Mouse (Mus musculus) CH12.LX (cell line): Measurements from ENCODE around the gene Ehd3. TPM values are rescaled to one million over a fixed set of nuclear protein-coding genes. Genes with fewer than 3 reads are reported as not detected.

ENCODE experiments used
- DNase-seq: peaks from one replicate; pipeline ENCODE4 v3.0.0-alpha.2; 2013; ENCODE audit errors: extremely low read depth
- H3K27ac ChIP-seq: 2 replicates; pipeline ENCODE4 v1.5.1; 2012; ENCODE audit warnings: low read depth, mild to moderate bottlenecking, control low read depth, moderate library complexity; ENCODE audit not compliant: insufficient read depth
- H3K27me3 ChIP-seq: replicated peaks from 2 replicates; pipeline ENCODE3; 2012; ENCODE audit warnings: inconsistent platforms
- H3K36me3 ChIP-seq, 2 experiments: replicated peaks in 1 of 2; 2 replicates each; pipeline versions ENCODE3 to v1.6.1; 2012; ENCODE audit warnings: inconsistent platforms in 1 of 2, low read length in 1 of 2, mild to moderate bottlenecking in 1 of 2, mixed read lengths in 1 of 2, moderate library complexity in 1 of 2; ENCODE audit not compliant: control insufficient read depth in 1 of 2, insufficient read depth in 1 of 2
- H3K4me1 ChIP-seq, 2 experiments: 2 replicates each; pipeline ENCODE4 v1.6.1; 2012; ENCODE audit warnings: inconsistent platforms in 1 of 2, moderate library complexity in 1 of 2; ENCODE audit not compliant: insufficient read depth in 2 of 2, control insufficient read depth in 1 of 2
- H3K4me2 ChIP-seq: 2 replicates; pipeline ENCODE4 v1.6.1; 2012; ENCODE audit warnings: low read depth, mild to moderate bottlenecking, control low read depth; ENCODE audit not compliant: poor library complexity, insufficient read depth, severe bottlenecking
- H3K4me3 ChIP-seq, 3 experiments: fragments of 150-350 bp in 1 of 3; sonication (generic) in 1 of 3; replicated peaks in 1 of 3; 2 replicates each; pipeline versions ENCODE3 to v1.5.1; 2011 to 2012; ENCODE audit warnings: low read depth in 2 of 3, low read length in 2 of 3, mild to moderate bottlenecking in 2 of 3, moderate library complexity in 2 of 3, control low read depth in 1 of 3, improper control_type of control experiment in 1 of 3, inconsistent platforms in 1 of 3, mixed read lengths in 1 of 3; ENCODE audit not compliant: poor library complexity in 1 of 3
- H3K79me2 ChIP-seq: replicated peaks from 2 replicates; pipeline ENCODE4 v1.6.1; 2012; ENCODE audit warnings: mild to moderate bottlenecking, moderate library complexity; ENCODE audit not compliant: control insufficient read depth, poor library complexity, insufficient read depth, severe bottlenecking; ENCODE audit errors: extremely low read depth
- H3K9ac ChIP-seq: 2 replicates; pipeline ENCODE4 v1.6.1; 2012; ENCODE audit warnings: low read depth, mild to moderate bottlenecking, control low read depth, moderate library complexity; ENCODE audit not compliant: insufficient read depth
- H3K9me3 ChIP-seq: replicated peaks from 2 replicates; pipeline ENCODE3; 2012; ENCODE audit warnings: low read length, inconsistent platforms, mixed read lengths
- BHLHE40 ChIP-seq: IDR thresholded peaks from 2 replicates; pipeline ENCODE4 v1.6.1; 2011; ENCODE audit warnings: mild to moderate bottlenecking, low read depth, low read length, improper control_type of control experiment
- CHD1 ChIP-seq: IDR thresholded peaks from 2 replicates; pipeline ENCODE4 v1.6.1; 2012; ENCODE audit warnings: low read depth, low read length, improper control_type of control experiment, inconsistent platforms
- CTCF ChIP-seq, 2 experiments: IDR thresholded peaks in 1 of 2; conservative IDR thresholded peaks in 1 of 2; 2 replicates each; pipeline ENCODE4 v1.5.1; 2011 to 2012; ENCODE audit warnings: low read depth in 2 of 2, low read length in 2 of 2, improper control_type of control experiment in 1 of 2, inconsistent platforms in 1 of 2, mild to moderate bottlenecking in 1 of 2, moderate library complexity in 1 of 2
- ELF1 ChIP-seq: IDR thresholded peaks from 2 replicates; pipeline ENCODE4 v1.6.1; 2014; ENCODE audit warnings: low read depth, mild to moderate bottlenecking, inconsistent platforms, low read length, improper control_type of control experiment
- EP300 ChIP-seq: IDR thresholded peaks from 2 replicates; pipeline ENCODE4 v1.6.1; 2011; ENCODE audit warnings: low read length, improper control_type of control experiment
- ETS1 ChIP-seq: conservative IDR thresholded peaks from 2 replicates; pipeline ENCODE4 v1.6.1; 2012; ENCODE audit warnings: low read depth, mild to moderate bottlenecking, inconsistent platforms, low read length, improper control_type of control experiment, moderate library complexity
- IRF4 ChIP-seq: IDR thresholded peaks from 2 replicates; pipeline ENCODE4 v1.6.1; 2014; ENCODE audit warnings: low read depth, mild to moderate bottlenecking, inconsistent platforms, low read length, improper control_type of control experiment
- JUN ChIP-seq: IDR thresholded peaks from 2 replicates; pipeline ENCODE4 v1.6.1; 2011; ENCODE audit warnings: low read depth, mild to moderate bottlenecking, low read length, improper control_type of control experiment, moderate library complexity; ENCODE audit not compliant: insufficient read depth
- MAX ChIP-seq: IDR thresholded peaks from 2 replicates; pipeline ENCODE4 v1.6.1; 2011; ENCODE audit warnings: low read length, improper control_type of control experiment
- MAZ ChIP-seq: IDR thresholded peaks from 2 replicates; pipeline ENCODE4 v1.6.1; 2012; ENCODE audit warnings: low read depth, mild to moderate bottlenecking, inconsistent platforms, low read length, improper control_type of control experiment, moderate library complexity
- MXI1 ChIP-seq: IDR thresholded peaks from 2 replicates; pipeline ENCODE4 v1.6.1; 2011; ENCODE audit warnings: mild to moderate bottlenecking, low read depth, low read length, improper control_type of control experiment
- MYC ChIP-seq: IDR thresholded peaks from 2 replicates; pipeline ENCODE4 v1.6.1; 2011; ENCODE audit warnings: low read depth, mild to moderate bottlenecking, improper control_type of control experiment, low read length
- NELFE ChIP-seq: IDR thresholded peaks from 2 replicates; pipeline ENCODE4 v1.6.1; 2011; ENCODE audit warnings: low read depth, low read length, improper control_type of control experiment
- POLR2A ChIP-seq: IDR thresholded peaks from 2 replicates; pipeline ENCODE4 v1.6.1; 2011; ENCODE audit warnings: low read depth, mild to moderate bottlenecking, improper control_type of control experiment, low read length
- POLR2AphosphoS2 ChIP-seq: IDR thresholded peaks from 2 replicates; pipeline ENCODE4 v1.6.1; 2011; ENCODE audit warnings: low read depth, low read length, improper control_type of control experiment
- RAD21 ChIP-seq: IDR thresholded peaks from 2 replicates; pipeline ENCODE4 v1.6.1; 2011; ENCODE audit warnings: low read depth, mild to moderate bottlenecking, low read length, improper control_type of control experiment, moderate library complexity
- SIN3A ChIP-seq: IDR thresholded peaks from 2 replicates; pipeline ENCODE4 v1.6.1; 2012; ENCODE audit warnings: low read length, improper control_type of control experiment, inconsistent platforms
- SMC3 ChIP-seq: IDR thresholded peaks from 2 replicates; pipeline ENCODE4 v1.6.1; 2011; ENCODE audit warnings: low read depth, low read length, improper control_type of control experiment
- TCF12 ChIP-seq: IDR thresholded peaks from 2 replicates; pipeline ENCODE4 v1.6.1; 2014; ENCODE audit warnings: low read depth, mild to moderate bottlenecking, inconsistent platforms, low read length, improper control_type of control experiment
- UBTF ChIP-seq: IDR thresholded peaks from 2 replicates; pipeline ENCODE4 v1.6.1; 2012; ENCODE audit warnings: low read depth, mild to moderate bottlenecking, inconsistent platforms, low read length, improper control_type of control experiment, moderate library complexity
- USF1 ChIP-seq: IDR thresholded peaks from 2 replicates; pipeline ENCODE4 v1.6.1; 2014; ENCODE audit warnings: low read depth, mild to moderate bottlenecking, inconsistent platforms, low read length, improper control_type of control experiment
- USF2 ChIP-seq: conservative IDR thresholded peaks from 2 replicates; pipeline ENCODE4 v1.6.1; 2011; ENCODE audit warnings: low read depth, low read length, improper control_type of control experiment
- ZC3H11A ChIP-seq: IDR thresholded peaks from 2 replicates; pipeline ENCODE4 v1.6.1; 2012; ENCODE audit warnings: low read depth, mild to moderate bottlenecking, inconsistent platforms, low read length, improper control_type of control experiment
- ZKSCAN1 ChIP-seq: IDR thresholded peaks from 2 replicates; pipeline ENCODE4 v1.6.1; 2012; ENCODE audit warnings: low read depth, inconsistent platforms, low read length, improper control_type of control experiment, borderline replicate concordance
- ZMIZ1 ChIP-seq: IDR thresholded peaks from 2 replicates; pipeline ENCODE4 v1.6.1; 2012; ENCODE audit warnings: low read depth, mild to moderate bottlenecking, inconsistent platforms, low read length, improper control_type of control experiment
- dilution Hi-C: fragments of 300-500 bp; cut with MboI; formaldehyde crosslinking; loops from 2 replicates; pipeline ENCODE4 v1.14.3; 2020; ENCODE audit warnings: low sequenced_read_pairs; ENCODE audit not compliant: extremely low pct_unique_long_range_greater_than_20kb, extremely low pct_ligation_motif_present
- in situ Hi-C: fragments of 300-500 bp; cut with MboI; formaldehyde crosslinking; loops from 3 replicates; pipeline ENCODE4 v1.14.3; 2019; ENCODE audit warnings: low sequenced_read_pairs, low pct_ligation_motif_present, low pct_unique_long_range_greater_than_20kb, mixed read lengths
- polyA plus RNA-seq: library from polyadenylated mRNA; unstranded; fragments of >175 nt; gene quantifications from 2 replicates; pipeline ENCODE4 v1.2.1, GENCODE M21; 2012; ENCODE audit warnings: low read depth; ENCODE audit not compliant: insufficient read length
- total RNA-seq, 2 experiments: library from RNA; depleted of rRNA; stranded (reverse); fragments of 300-350 nt in 1 of 2; fragments of >200 nt in 1 of 2; gene quantifications; 2 replicates each; pipeline ENCODE4 v1.2.3; 2012 to 2014

The Ehd3 gene
- total and polyA plus RNA-seq, 3 experiments, result 11.0 to 37.0 (median 26.5) TPM

- TF ChIP-seq TCF12, result no peak
- peak; percentile 88 for TF ChIP-seq SIN3A
- 0 out of 2 replicates have a peak, but pooled peaks have one; percentile 39 for TF ChIP-seq UBTF
- peak; percentile 28 for TF ChIP-seq MXI1
- peak; percentile 47 for TF ChIP-seq SMC3
These were observed 798 bp downstream of the Ehd3 start (continued) for GRCm38 (mm10) chr17:73804592-73805271.

- no peak overlapping the region for H3K9ac ChIP-seq
- no peak overlapping the region for H3K27ac ChIP-seq
- peak overlapping the region; percentile 87 for H3K4me2 ChIP-seq
- peaks cover 7 to 55% of the 10 kb centered on the region in 2 experiments for H3K4me1 ChIP-seq
- H3K79me2 ChIP-seq, result no peaks in the 10 kb centered on the region
- dilution Hi-C loops, result no loop called here
- H3K4me3 ChIP-seq, result peak overlapping the region in 1 of 3 experiments; percentile 34
- in situ Hi-C loops, result loop anchor here (5.0 kb wide), 1 partner anchor 76 kb away; no protein-coding TSS in a partner anchor
- H3K27me3 ChIP-seq, result peaks cover 6% of the 10 kb centered on the region
- peak; percentile 71 for DNase-seq
- no peaks in the 10 kb centered on the region for H3K9me3 ChIP-seq
- no peak for TF ChIP-seq CTCF (conservative IDR thresholded peaks at IDR 0.05 in 1 of 2, IDR thresholded peaks at IDR 0.05 in 1 of 2; ENCODE audit: low read depth in 2 of 2, low read length in 2 of 2)
- TF ChIP-seq UBTF, result no peak
- peak; percentile 51; the same call in 1 of the 2 replicates for TF ChIP-seq SIN3A
- TF ChIP-seq TCF12, result no peak
- no peak for TF ChIP-seq ELF1
- peak; percentile 32; the same call in 1 of the 2 replicates for TF ChIP-seq ETS1
- TF ChIP-seq USF2, result 0 out of 2 replicates have a peak, but pooled peaks have one; percentile 30
- TF ChIP-seq IRF4, result no peak; the same call in 1 of the 2 replicates
- no peak for TF ChIP-seq CHD1
- peak; percentile 77; the same call in 1 of the 2 replicates for TF ChIP-seq MYC
- TF ChIP-seq USF1, result no peak
- no peak for TF ChIP-seq NELFE
- TF ChIP-seq MXI1, result peak; percentile 97
- TF ChIP-seq BHLHE40, result peak; percentile 66
- TF ChIP-seq POLR2AphosphoS2, result no peak
- no peak for TF ChIP-seq ZC3H11A
- TF ChIP-seq JUN, result no peak
- TF ChIP-seq MAZ, result no peak
- TF ChIP-seq ZMIZ1, result no peak
- no peak for TF ChIP-seq ZKSCAN1
- TF ChIP-seq EP300, result no peak
- no peak for TF ChIP-seq POLR2A
- TF ChIP-seq RAD21, result no peak
- peak; percentile 98 for TF ChIP-seq MAX
- no peak for TF ChIP-seq SMC3
- H3K36me3 ChIP-seq, result peaks cover 0 to 15% of the 10 kb centered on the region in 2 experiments
These were observed 2.4 kb downstream of the Ehd3 start for GRCm38 (mm10) chr17:73806331-73806730.
